Mouse (Mus musculus) spleen, adult 2 months (tissue): Measurements from ENCODE around the gene Cdkl2. TPM values are rescaled to one million over a fixed set of nuclear protein-coding genes. Genes with fewer than 3 reads are reported as not detected.

Experiments
- DNase-seq, 2 experiments: peaks; one replicate each; pipeline versions ENCODE4 v3.0.0 to v3.0.0-alpha.2; 2012 to 2021; ENCODE audit warnings: low spot score in 2 of 2, low read depth in 1 of 2
- H3K27ac ChIP-seq: fragments of 200-500 bp; 2 replicates; pipeline ENCODE4 v1.5.1; 2012; ENCODE audit warnings: low read length, inconsistent platforms; ENCODE audit not compliant: insufficient read depth
- H3K27me3 ChIP-seq: fragments of 200-500 bp; 2 replicates; pipeline ENCODE4 v1.6.1; 2012; ENCODE audit warnings: mild to moderate bottlenecking, moderate library complexity, low read length, inconsistent platforms; ENCODE audit not compliant: control insufficient read depth, insufficient read depth
- H3K36me3 ChIP-seq: fragments of 200-500 bp; 2 replicates; pipeline ENCODE4 v1.6.1; 2012; ENCODE audit warnings: mild to moderate bottlenecking, low read length, inconsistent platforms; ENCODE audit not compliant: control insufficient read depth, insufficient read depth
- H3K4me1 ChIP-seq: fragments of 200-500 bp; 2 replicates; pipeline ENCODE4 v1.6.1; 2011; ENCODE audit warnings: inconsistent platforms; ENCODE audit not compliant: control insufficient read depth, insufficient read depth, insufficient read length
- H3K4me3 ChIP-seq: fragments of 200-500 bp; 2 replicates; pipeline ENCODE4 v1.5.1; 2011; ENCODE audit warnings: mild to moderate bottlenecking, inconsistent platforms; ENCODE audit not compliant: insufficient read depth, insufficient read length; ENCODE audit errors: extremely low read depth
- CTCF ChIP-seq: fragments of 200-500 bp; IDR thresholded peaks from 2 replicates; pipeline ENCODE4 v1.5.1; 2011; ENCODE audit warnings: mild to moderate bottlenecking, inconsistent platforms; ENCODE audit not compliant: insufficient read depth, insufficient read length, insufficient replicate concordance; ENCODE audit errors: extremely low read depth
- POLR2A ChIP-seq: fragments of 200-500 bp; IDR thresholded peaks from 2 replicates; pipeline ENCODE4 v1.6.1; 2011; ENCODE audit warnings: low read depth, low read length, inconsistent platforms
- WGBS: fragments of 180-500 bp; shearing (Covaris S2); methylation state at CpG from one replicate; pipeline ENCODE4 v1.1.7; 2018; 5-methylcytosine and 5-hydroxymethylcytosine counted together
- polyA plus RNA-seq: library from polyadenylated mRNA; depleted of rRNA; stranded (reverse); fragments of >200 nt; gene quantifications from 2 replicates; pipeline ENCODE4 v1.2.3, GENCODE M21; 2012

The Cdkl2 gene
- polyA plus RNA-seq, 1 experiment, result 0.09 TPM

DNA sequence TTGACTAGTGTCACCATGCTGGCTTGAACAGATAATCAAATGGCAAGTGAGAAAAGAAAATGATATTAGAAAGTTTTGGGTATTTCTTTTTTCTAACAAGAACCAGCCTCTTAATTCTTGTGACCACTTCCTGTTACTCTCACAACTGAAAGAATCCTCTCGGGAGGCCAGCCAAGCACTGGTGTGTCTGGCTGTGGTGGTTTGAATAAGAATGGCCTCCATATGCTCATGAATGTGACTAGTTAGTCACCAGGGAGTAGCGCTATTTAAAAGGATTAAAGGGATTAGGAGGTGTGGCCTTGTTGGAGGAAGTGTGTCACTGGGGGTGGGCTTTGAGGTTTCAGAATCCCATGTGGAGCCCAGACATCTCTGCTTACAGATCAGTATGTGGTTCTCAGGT lies 58.0 kb downstream of the Cdkl2 start:
- Histone ChIP-seq H3K36me3 (no peaks in the 10 kb centered on the region), H3K4me1 (peaks cover under 1% of the 10 kb centered on the region; the same call in 1 of the 2 replicates), H3K4me3 (no peak overlapping the region), H3K27ac (no peak overlapping the region), H3K27me3 (no peaks in the 10 kb centered on the region)
- TF ChIP-seq CTCF (no peak), POLR2A (no peak)
- no peak for DNase-seq
- 44% methylated on average over 2 of the region's 2 CpGs for WGBS

DNA sequence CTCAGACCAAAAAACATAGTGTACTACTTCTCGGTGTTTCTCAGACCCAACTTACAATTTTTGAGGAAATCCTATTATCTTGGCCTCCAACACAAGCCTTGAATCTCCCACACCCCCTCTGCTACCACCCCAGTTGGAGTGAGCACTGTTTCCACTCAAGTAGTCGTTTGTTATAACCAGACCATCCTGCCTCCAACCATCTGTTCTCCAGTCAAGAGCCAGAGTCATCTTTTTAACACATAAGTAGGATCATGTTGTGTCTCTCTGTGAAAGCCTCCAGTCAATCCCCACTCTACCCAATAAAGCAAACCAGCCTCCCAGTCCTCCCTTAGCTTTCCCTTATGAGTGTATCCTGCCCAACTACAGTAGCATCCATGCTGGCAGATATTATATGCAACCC lies 60.2 kb downstream of the Cdkl2 start:
- Histone ChIP-seq H3K4me1 (no peaks in the 10 kb centered on the region; the same call in 1 of the 2 replicates), H3K36me3 (no peaks in the 10 kb centered on the region), H3K27me3 (no peaks in the 10 kb centered on the region), H3K4me3 (no peak overlapping the region), H3K27ac (no peak overlapping the region)
- TF ChIP-seq CTCF (no peak), POLR2A (no peak)
- DNase-seq, result no peak
- WGBS, result 84% methylated on average over 2 of the region's 2 CpGs

DNA sequence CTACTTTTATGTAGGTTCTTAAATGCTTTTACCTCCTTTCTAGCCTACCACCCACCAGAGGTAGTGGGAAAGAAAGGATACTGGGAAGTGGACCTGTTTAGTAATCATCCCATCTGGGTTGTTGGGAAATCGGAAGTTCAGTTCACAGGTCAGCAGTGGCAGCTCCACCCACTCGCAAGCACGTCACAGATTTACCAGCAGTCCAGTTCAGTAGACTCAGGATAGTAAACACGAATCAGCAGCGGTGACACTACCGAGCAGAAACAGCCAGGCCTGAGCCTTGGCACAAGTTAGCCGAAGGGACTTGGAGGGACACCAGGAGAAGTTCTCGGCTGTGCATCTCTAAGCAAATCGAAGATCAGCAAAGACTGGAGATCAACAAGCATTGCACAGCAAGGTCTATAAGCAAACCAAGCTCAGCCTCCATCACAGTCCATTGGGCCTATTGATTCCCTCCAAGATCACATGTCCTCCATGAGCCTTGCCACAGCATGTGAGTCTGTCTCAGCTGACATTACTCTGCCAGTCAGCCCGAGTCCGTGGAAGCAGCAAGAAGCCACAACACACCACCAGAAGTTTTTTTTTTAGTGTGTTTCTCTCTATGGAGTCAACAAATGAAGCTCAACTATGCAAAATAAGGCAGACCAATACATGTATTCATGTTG lies 62.4 kb downstream of the Cdkl2 start:
- H3K27ac ChIP-seq, result no peak overlapping the region
- H3K4me3 ChIP-seq, result no peak overlapping the region
- H3K36me3 ChIP-seq, result no peaks in the 10 kb centered on the region
- 91% methylated on average over 11 of the region's 11 CpGs for WGBS
- no peaks in the 10 kb centered on the region for H3K27me3 ChIP-seq
- no peak for DNase-seq
- H3K4me1 ChIP-seq, result no peaks in the 10 kb centered on the region; the same call in 1 of the 2 replicates
- TF ChIP-seq POLR2A (no peak), CTCF (no peak)

DNA sequence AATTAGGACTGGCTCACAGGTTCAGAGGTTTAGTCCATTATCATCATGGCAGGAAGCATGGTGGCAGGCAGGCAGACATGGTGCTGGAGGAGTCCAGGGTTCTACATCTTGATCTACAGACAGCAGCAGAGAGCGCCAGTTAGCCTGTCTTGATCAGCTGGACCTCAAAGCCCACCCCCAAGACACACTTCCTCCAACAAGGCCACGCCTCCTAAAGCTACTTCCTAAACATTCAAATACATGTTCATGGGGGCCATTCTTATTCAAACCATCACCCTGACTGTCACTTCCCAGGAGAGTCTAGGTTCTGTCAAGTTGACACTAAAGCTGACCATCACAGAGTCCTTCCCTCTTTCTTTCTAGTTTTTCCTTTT lies 66.3 kb downstream of the Cdkl2 start:
- WGBS, result 84% methylated on average over 2 of the region's 2 CpGs
- H3K27me3 ChIP-seq, result no peaks in the 10 kb centered on the region
- no peak overlapping the region for H3K27ac ChIP-seq
- no peak for TF ChIP-seq POLR2A
- no peak for TF ChIP-seq CTCF
- H3K36me3 ChIP-seq, result no peaks in the 10 kb centered on the region
- no peaks in the 10 kb centered on the region; the same call in 1 of the 2 replicates for H3K4me1 ChIP-seq
- no peak for DNase-seq
- H3K4me3 ChIP-seq, result no peak overlapping the region

DNA sequence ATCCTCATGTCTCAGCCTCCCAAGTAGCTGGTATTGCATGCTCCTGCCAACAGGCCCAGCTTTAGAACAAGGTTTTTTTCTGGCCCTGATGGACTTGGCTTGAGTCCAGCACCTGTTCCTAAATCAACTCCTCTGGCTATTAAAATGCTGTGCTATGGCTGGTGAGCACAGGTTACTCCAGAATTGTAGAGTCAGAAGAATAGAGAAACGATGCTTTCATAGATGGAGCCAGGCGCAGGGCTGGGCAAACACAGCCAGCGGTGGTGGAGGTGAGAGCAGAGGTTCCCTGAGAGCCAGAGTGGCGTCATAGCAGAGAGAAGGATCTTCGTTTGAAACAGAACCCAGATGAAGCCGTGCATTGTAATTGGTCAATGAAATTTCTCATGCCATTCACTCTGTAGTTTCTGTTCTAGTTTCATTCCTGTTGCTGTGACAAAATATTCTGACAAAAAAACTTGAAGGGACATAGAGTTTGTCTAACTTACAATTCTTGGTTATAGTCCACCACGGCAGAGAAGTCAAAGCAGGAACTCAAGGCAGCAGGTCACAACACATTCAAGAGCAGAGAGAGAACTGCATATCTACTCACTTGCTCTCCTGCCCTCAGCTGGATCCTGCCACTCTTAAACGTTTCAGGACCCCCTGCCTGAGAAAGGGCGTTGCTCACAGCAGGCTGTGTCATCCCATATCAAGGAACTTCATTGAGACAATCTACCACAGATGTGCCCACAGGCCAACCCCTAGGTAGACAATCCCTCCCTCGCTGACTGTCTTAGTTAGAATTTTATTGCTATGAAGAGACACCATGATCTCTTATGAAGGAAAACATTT lies 66.9 kb downstream of the Cdkl2 start:
- no peak for TF ChIP-seq POLR2A
- TF ChIP-seq CTCF, result no peak
- Histone ChIP-seq H3K27ac (no peak overlapping the region), H3K36me3 (no peaks in the 10 kb centered on the region), H3K4me3 (no peak overlapping the region), H3K27me3 (no peaks in the 10 kb centered on the region), H3K4me1 (no peaks in the 10 kb centered on the region; the same call in 1 of the 2 replicates)
- WGBS, result 79% methylated on average over 10 of the region's 10 CpGs
- no peak for DNase-seq

DNA sequence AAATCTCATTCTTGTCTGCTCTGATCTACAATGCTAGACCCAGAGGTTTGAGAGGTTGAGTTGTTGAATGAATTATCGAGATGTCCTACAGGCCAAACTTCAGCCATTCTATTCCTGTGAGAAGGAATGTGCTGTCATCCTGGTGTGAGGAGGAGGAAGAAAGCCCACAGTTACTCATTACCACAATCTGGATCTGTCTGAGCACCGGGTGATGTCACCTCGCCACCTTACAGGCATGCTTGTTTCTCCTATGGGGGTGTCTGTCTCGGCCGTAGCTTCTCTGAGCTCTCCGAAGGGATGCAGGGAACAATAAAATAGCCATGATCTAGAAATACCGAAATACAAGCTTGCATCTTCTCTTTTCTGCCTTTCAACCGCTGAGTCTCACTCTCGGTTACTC lies 67.9 kb downstream of the Cdkl2 start:
- 95% methylated on average over 9 of the region's 9 CpGs for WGBS
- no peak for TF ChIP-seq POLR2A
- TF ChIP-seq CTCF, result no peak
- no peak for DNase-seq

More for the DNA sequence above, 67.9 kb downstream of the Cdkl2 start:
- H3K27ac ChIP-seq, result no peak overlapping the region
- H3K27me3 ChIP-seq, result no peaks in the 10 kb centered on the region
- H3K4me1 ChIP-seq, result no peaks in the 10 kb centered on the region; the same call in 1 of the 2 replicates
- H3K36me3 ChIP-seq, result no peaks in the 10 kb centered on the region
- H3K4me3 ChIP-seq, result no peak overlapping the region
